Mouse (Mus musculus) erythroblast, embryonic 14.5 days (primary cell): Measurements from ENCODE around the gene Ccdc47.

Experiments used
- GATA1 ChIP-seq: IDR thresholded peaks from 2 replicates; pipeline ENCODE4 v1.6.1; 2012; ENCODE audit warnings: low read length, inconsistent platforms, mixed read lengths
- TAL1 ChIP-seq: IDR thresholded peaks from 3 replicates; pipeline ENCODE4 v1.6.1; 2012; ENCODE audit warnings: low read length, inconsistent platforms, mixed read lengths

DNA sequence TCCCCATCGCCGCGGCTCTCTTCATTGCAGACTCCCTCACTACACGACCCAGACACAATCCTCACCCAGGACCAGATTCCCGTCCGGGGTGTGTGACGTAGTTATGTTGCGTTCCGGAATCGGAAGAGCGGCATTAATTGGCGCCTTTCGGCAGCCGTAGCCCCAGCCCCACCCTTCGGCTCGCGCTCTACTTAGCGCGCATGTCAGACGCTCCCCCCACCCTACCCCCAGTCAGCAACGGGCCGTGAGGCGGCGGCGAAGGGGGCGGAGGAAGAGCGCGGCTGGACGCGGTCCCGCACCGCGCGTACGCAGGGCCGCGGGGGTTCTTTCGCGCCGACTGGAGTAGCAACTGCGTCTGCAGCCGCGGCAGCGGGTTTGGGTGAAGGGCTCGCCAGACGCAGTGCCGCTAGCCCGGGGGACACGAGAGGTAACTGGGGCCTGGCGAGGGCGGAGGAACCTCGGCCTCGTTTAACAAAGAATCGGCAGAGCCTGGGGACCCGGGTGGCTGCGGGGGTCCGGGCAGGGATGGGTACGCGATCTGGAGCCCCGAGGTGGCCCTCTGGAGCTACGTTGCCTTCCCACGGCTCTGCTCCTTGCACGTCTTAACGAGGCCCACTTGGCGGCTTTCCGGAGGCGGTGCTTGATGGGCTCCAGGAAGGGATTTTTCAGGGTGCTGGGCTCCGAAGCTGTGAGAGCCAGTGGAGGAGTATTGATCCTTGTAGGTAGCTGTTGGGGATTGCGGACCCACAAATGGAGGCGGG is 766 bp upstream of the Ccdc47 start, which contains the start of gene Ddx42:
- no peak for TF ChIP-seq GATA1
- TF ChIP-seq TAL1 = no peak
